Mouse (Mus musculus): ENCODE measurements around the gene Sspo. TPM values are rescaled to one million over a fixed set of nuclear protein-coding genes. Genes with fewer than 3 reads are reported as not detected.
A peak's percentile ranks its signal among the peaks of the same experiment; 100 is the strongest.

Sspo gene
- total and polyA plus RNA-seq, 2 experiments from 2014 or later: 0.10 to 0.73 TPM

GRCm38 (mm10) chr6:48434651-48435050 lies 13.4 kb upstream of the Sspo start:
- Histone ChIP-seq H3K4me2 (ENCODE audit: low read depth, low read length) (no peak overlapping the region), H3K9ac (replicated peaks; ENCODE audit: low read length) (no peak overlapping the region), H3K4me3 (ENCODE audit: low read length) (no peak overlapping the region), H3K27me3 (ENCODE audit: insufficient read depth, low read length) (no peaks in the 10 kb centered on the region), H3K36me3 (ENCODE audit: insufficient read depth, low read length) (peaks cover 6% of the 10 kb centered on the region; the same call in 1 of the 2 replicates), H3K27ac (no peak overlapping the region), H3K9me3 (ENCODE audit: low read length) (no peaks in the 10 kb centered on the region), H3K4me1 (ENCODE audit: insufficient read depth, low read length) (peaks cover 4% of the 10 kb centered on the region; the same call in 1 of the 2 replicates)
- no peak for TF ChIP-seq CTCF (IDR thresholded peaks at IDR 0.05; ENCODE audit: low read depth)
- 66% methylated on average over 6 of the region's 6 CpGs for WGBS
- DNase-seq (ENCODE audit: low spot score): no peak
- no peak for ATAC-seq

- ATAC-seq: no peak
- DNase-seq (ENCODE audit: low spot score): no peak
- 68% methylated on average over 5 of the region's 5 CpGs for WGBS
Measured at GRCm38 (mm10) chr6:48435111-48435510, 12.9 kb upstream of the Sspo start.

DNA sequence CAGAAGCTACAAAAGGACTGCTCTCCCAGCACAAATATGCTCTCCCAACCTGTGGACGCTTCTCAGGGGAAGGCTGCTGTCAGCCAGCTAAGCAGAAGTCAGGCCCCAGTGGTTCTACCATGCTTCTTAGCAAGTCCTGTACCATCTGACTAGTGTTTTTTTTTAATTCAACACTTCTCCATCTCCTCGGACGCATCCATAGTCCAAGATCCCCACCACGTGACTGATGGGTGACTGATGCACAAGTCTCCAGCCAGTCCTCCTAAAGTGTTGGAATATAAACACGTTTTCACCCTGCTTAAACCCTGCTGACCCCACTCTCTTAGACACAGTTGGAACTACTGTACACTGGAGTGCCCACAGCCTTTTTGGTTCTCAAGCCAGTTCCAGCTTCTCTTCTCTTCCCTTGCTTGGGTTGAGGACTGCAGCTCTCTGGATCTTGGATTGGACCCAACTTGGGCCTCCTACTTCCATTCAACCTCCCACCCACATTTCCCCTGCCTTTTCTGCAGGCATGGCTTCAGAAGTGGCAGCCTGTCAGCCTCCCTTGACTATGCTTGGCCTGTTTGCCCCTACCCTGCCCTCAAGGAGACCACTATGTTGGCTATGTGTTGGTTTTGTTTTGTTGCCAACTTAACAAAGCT lies 12.2 kb upstream of the Sspo start:
- Histone ChIP-seq H3K27me3 (ENCODE audit: insufficient read depth, low read length) (no peaks in the 10 kb centered on the region), H3K9ac (replicated peaks; ENCODE audit: low read length) (no peak overlapping the region), H3K27ac (no peak overlapping the region), H3K4me2 (ENCODE audit: low read depth, low read length) (no peak overlapping the region), H3K9me3 (ENCODE audit: low read length) (no peaks in the 10 kb centered on the region), H3K4me3 (ENCODE audit: low read length) (no peak overlapping the region), H3K36me3 (ENCODE audit: insufficient read depth, low read length) (peaks cover 6% of the 10 kb centered on the region; the same call in 1 of the 2 replicates), H3K4me1 (ENCODE audit: insufficient read depth, low read length) (peaks cover 4% of the 10 kb centered on the region; the same call in 1 of the 2 replicates)
- no peak for DNase-seq (ENCODE audit: low spot score)
- 73% methylated on average over 5 of the region's 5 CpGs for WGBS
- ATAC-seq: no peak
- TF ChIP-seq CTCF (IDR thresholded peaks at IDR 0.05; ENCODE audit: low read depth): no peak

More at GRCm38 (mm10) chr6:48435111-48435510, 12.9 kb upstream of the Sspo start:
- H3K9ac ChIP-seq (replicated peaks; ENCODE audit: low read length): no peak overlapping the region
- peaks cover 4% of the 10 kb centered on the region; the same call in 1 of the 2 replicates for H3K4me1 ChIP-seq (ENCODE audit: insufficient read depth, low read length)
- H3K4me3 ChIP-seq (ENCODE audit: low read length): no peak overlapping the region
- H3K36me3 ChIP-seq (ENCODE audit: insufficient read depth, low read length): peaks cover 6% of the 10 kb centered on the region; the same call in 1 of the 2 replicates
- H3K27ac ChIP-seq: no peak overlapping the region
- H3K27me3 ChIP-seq (ENCODE audit: insufficient read depth, low read length): no peaks in the 10 kb centered on the region
- no peak overlapping the region for H3K4me2 ChIP-seq (ENCODE audit: low read depth, low read length)
- TF ChIP-seq CTCF (IDR thresholded peaks at IDR 0.05; ENCODE audit: low read depth): no peak
- no peaks in the 10 kb centered on the region for H3K9me3 ChIP-seq (ENCODE audit: low read length)

- no peak overlapping the region for H3K4me3 ChIP-seq (ENCODE audit: low read length)
- H3K9me3 ChIP-seq (ENCODE audit: low read length): no peaks in the 10 kb centered on the region
- peaks cover 15% of the 10 kb centered on the region for H3K36me3 ChIP-seq (ENCODE audit: insufficient read depth, low read length)
- H3K4me1 ChIP-seq (ENCODE audit: insufficient read depth, low read length): peaks cover 4% of the 10 kb centered on the region; the same call in 1 of the 2 replicates
- DNase-seq (ENCODE audit: low spot score): no peak
- H3K27ac ChIP-seq: no peak overlapping the region
- no peak overlapping the region for H3K4me2 ChIP-seq (ENCODE audit: low read depth, low read length)
- no peak overlapping the region for H3K9ac ChIP-seq (replicated peaks; ENCODE audit: low read length)
- 58% methylated on average over 35 of the region's 35 CpGs for WGBS
- no peak for ATAC-seq
- no peaks in the 10 kb centered on the region for H3K27me3 ChIP-seq (ENCODE audit: insufficient read depth, low read length)
- no peak for TF ChIP-seq CTCF (IDR thresholded peaks at IDR 0.05; ENCODE audit: low read depth)
Measured at GRCm38 (mm10) chr6:48437679-48438376, 10.2 kb upstream of the Sspo start.

DNA sequence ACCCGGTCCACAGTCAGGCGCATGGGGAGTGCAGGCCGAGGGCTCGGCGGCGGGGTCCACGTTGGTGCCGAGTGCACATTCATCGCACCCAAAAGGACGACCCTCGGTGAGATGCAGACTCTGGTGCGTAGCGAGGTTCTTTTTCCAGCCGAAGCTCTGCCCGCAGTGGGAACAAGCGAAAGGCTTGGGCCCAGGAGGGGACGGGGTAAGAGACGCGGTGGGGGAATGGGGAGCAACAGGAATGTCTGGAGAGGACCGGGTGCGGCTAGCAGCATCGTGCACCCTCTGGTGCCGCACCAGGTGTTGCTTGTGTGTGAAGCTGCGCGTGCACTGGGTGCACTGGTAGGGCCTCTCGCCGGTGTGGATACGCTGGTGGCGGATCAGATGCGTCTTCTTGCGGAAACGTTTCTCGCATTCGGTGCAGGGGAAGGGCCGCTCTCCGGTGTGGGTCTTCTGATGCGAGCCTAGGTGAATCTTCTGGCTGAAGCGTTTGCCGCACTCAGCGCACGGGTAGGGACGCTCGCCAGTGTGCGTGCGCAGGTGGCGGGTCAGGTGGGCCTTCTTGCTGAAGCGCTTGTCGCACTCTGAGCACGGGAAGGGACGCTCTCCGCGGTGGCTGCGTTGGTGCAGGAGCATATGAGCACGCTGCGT lies 9.4 kb upstream of the Sspo start:
- no peak overlapping the region for H3K9ac ChIP-seq (replicated peaks; ENCODE audit: low read length)
- ATAC-seq (no peak), DNase-seq (ENCODE audit: low spot score) (peak; percentile 58)
- peaks cover 15% of the 10 kb centered on the region for H3K36me3 ChIP-seq (ENCODE audit: insufficient read depth, low read length)
- H3K9me3 ChIP-seq (ENCODE audit: low read length): no peaks in the 10 kb centered on the region
- H3K4me1 ChIP-seq (ENCODE audit: insufficient read depth, low read length): peaks cover 7% of the 10 kb centered on the region
- WGBS: 36% methylated on average over 55 of the region's 55 CpGs
- H3K27me3 ChIP-seq (ENCODE audit: insufficient read depth, low read length): no peaks in the 10 kb centered on the region
- no peak overlapping the region for H3K4me2 ChIP-seq (ENCODE audit: low read depth, low read length)
- TF ChIP-seq CTCF (IDR thresholded peaks at IDR 0.05; ENCODE audit: low read depth): no peak
- no peak overlapping the region for H3K27ac ChIP-seq
- no peak overlapping the region for H3K4me3 ChIP-seq (ENCODE audit: low read length)

DNA sequence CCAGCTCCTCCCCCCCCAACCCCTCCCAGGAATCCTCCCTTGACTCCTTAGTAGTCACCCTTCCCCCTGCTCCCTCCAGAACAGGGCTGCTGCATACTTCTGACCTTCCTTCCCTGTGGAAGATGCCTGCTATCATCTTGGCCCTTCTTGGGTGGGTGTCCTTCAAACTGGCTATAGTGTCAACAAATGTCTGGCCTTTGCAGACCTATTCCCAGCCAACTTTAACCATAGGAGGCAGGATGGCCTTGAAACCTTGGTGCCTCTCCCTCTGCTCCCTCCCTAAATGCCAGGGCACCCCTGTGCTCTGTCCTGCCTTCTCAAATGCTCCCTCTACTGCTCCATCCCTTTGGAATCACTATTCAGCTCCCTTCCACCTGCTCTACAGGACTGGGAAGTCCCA lies 8.4 kb upstream of the Sspo start:
- no peak overlapping the region for H3K4me3 ChIP-seq (ENCODE audit: low read length)
- TF ChIP-seq CTCF (IDR thresholded peaks at IDR 0.05; ENCODE audit: low read depth): no peak
- no peak overlapping the region for H3K27ac ChIP-seq
- no peaks in the 10 kb centered on the region for H3K9me3 ChIP-seq (ENCODE audit: low read length)
- H3K27me3 ChIP-seq (ENCODE audit: insufficient read depth, low read length): no peaks in the 10 kb centered on the region
- ATAC-seq: no peak
- H3K9ac ChIP-seq (replicated peaks; ENCODE audit: low read length): no peak overlapping the region
- H3K36me3 ChIP-seq (ENCODE audit: insufficient read depth, low read length): peaks cover 15% of the 10 kb centered on the region
- DNase-seq (ENCODE audit: low spot score): no peak
- H3K4me2 ChIP-seq (ENCODE audit: low read depth, low read length): no peak overlapping the region
- peaks cover 9% of the 10 kb centered on the region for H3K4me1 ChIP-seq (ENCODE audit: insufficient read depth, low read length)

Measured in hindbrain, postnatal 0 days (tissue).